Mouse (Mus musculus) forebrain, embryonic 11.5 days (tissue): ENCODE results near the gene H2al1a. TPM values are rescaled to one million over a fixed set of nuclear protein-coding genes. Genes with fewer than 3 reads are reported as not detected.
"Not testable (repeated sequence)": the region's sequence is repeated elsewhere in the genome, so short reads cannot be mapped to it uniquely, and the experiment has no call there.

Source experiments
- ATAC-seq: fragments of 200-750 bp; cut with Nextera tagmentation; replicated peaks from 2 replicates; pipeline ENCODE4 v1.8.0; 2017; ENCODE audit warnings: moderate TSS enrichment; ENCODE audit not compliant: low FRiP score
- DNase-seq: peaks from one replicate; pipeline ENCODE4 v3.0.0-alpha.2; 2017; ENCODE audit warnings: low spot score
- H3K27ac ChIP-seq: fragments of 300-500 bp; sonication (generic); 2 replicates; pipeline ENCODE4 v1.5.1; 2014; ENCODE audit warnings: low read depth, low read length
- H3K27me3 ChIP-seq: fragments of 300-500 bp; sonication (generic); 2 replicates; pipeline ENCODE4 v1.6.1; 2014; ENCODE audit warnings: mild to moderate bottlenecking, low read length, mixed read lengths; ENCODE audit not compliant: control insufficient read depth, insufficient read depth
- H3K36me3 ChIP-seq: fragments of 300-500 bp; sonication (generic); 2 replicates; pipeline ENCODE4 v1.6.1; 2014; ENCODE audit warnings: mild to moderate bottlenecking, low read length, moderate library complexity, mixed read lengths; ENCODE audit not compliant: control insufficient read depth, insufficient read depth
- H3K4me1 ChIP-seq: fragments of 300-500 bp; sonication (generic); replicated peaks from 2 replicates; pipeline ENCODE4 v1.6.1; 2014; ENCODE audit warnings: low read length, mixed read lengths; ENCODE audit not compliant: control insufficient read depth, insufficient read depth
- H3K4me2 ChIP-seq: fragments of 300-500 bp; sonication (generic); 2 replicates; pipeline ENCODE4 v1.6.1; 2014; ENCODE audit warnings: low read depth, mild to moderate bottlenecking, low read length, moderate library complexity, mixed read lengths; ENCODE audit not compliant: severe bottlenecking
- H3K4me3 ChIP-seq: fragments of 300-500 bp; sonication (generic); 2 replicates; pipeline ENCODE4 v1.5.1; 2014; ENCODE audit warnings: low read depth, low read length
- H3K9ac ChIP-seq: fragments of 300-500 bp; sonication (generic); 2 replicates; pipeline ENCODE4 v1.6.1; 2014; ENCODE audit warnings: low read length
- H3K9me3 ChIP-seq: fragments of 300-500 bp; sonication (generic); 2 replicates; pipeline ENCODE4 v1.6.1; 2016; ENCODE audit warnings: low read length, mixed read lengths; ENCODE audit not compliant: control insufficient read depth
- WGBS: fragments of 180-500 bp; shearing (Covaris S2); extraction: QIAGEN DNeasy Blood & Tissue Kit; methylation state at CpG from one replicate; pipeline ENCODE4 v1.1.7; 2014; 5-methylcytosine and 5-hydroxymethylcytosine counted together
- polyA plus RNA-seq: library from polyadenylated mRNA; unstranded; fragments of >200 nt; fragmentation: Nextera tagmentation; extraction: Ambion mirVana; gene quantifications from 2 replicates; pipeline ENCODE4 v1.2.1, GENCODE M21; 2014

Gene H2al1a
- polyA plus RNA-seq, 1 experiment from 2014 or later: not detected

- not testable (repeated sequence) for ATAC-seq, H3K27ac ChIP-seq, H3K9ac ChIP-seq, H3K36me3 ChIP-seq, H3K27me3 ChIP-seq, DNase-seq, H3K4me3 ChIP-seq, H3K4me1 ChIP-seq, H3K9me3 ChIP-seq, H3K4me2 ChIP-seq
- no CpG with 5 or more reads among the region's 6 CpGs for WGBS
These were observed 15.8 kb downstream of the H2al1a start, which contains the start of gene H2al1f for GRCm38 (mm10) chrX:11314858-11315257. H2al1f (plus strand) TSS chrX:11315158.

DNA sequence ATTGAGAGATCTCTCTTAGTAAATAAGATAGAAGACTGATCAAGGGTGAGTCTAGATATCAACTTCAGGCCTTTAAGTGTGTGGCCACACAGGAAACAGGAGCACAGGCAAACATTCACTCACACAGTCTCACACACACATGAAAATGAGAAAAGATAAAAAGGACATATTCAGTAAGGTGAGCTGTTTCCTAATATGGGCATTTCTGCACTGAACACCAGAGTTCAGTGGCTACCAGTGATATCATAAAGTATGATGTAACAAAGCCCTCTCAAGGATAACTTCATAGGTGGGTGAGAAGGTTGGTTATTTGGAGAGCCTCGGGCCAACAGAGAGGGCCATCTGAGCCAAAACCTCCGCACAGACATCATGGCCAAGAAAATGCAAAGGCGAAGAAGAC lies 18.9 kb downstream of the H2al1a start, which contains the start of gene H2al1g:
TSS of gene H2al1g (plus strand) at position 301 of the 400 bp plus-strand sequence.
- not testable (repeated sequence) for H3K27ac ChIP-seq, H3K9ac ChIP-seq, H3K4me1 ChIP-seq, H3K27me3 ChIP-seq, H3K36me3 ChIP-seq, ATAC-seq, H3K9me3 ChIP-seq, H3K4me3 ChIP-seq, DNase-seq, H3K4me2 ChIP-seq
- WGBS: no CpG with 5 or more reads among the region's 3 CpGs

DNA sequence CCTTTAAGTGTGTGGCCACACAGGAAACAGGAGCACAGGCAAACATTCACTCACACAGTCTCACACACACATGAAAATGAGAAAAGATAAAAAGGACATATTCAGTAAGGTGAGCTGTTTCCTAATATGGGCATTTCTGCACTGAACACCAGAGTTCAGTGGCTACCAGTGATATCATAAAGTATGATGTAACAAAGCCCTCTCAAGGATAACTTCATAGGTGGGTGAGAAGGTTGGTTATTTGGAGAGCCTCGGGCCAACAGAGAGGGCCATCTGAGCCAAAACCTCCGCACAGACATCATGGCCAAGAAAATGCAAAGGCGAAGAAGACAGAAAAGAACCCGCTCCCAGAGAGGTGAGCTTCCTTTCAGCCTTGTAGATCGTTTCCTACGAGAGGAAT lies 22.1 kb downstream of the H2al1a start, which contains the start of gene H2al1h:
TSS of gene H2al1h (plus strand) at position 301 of the 400 bp plus-strand sequence.
- not testable (repeated sequence) for H3K27ac ChIP-seq, H3K36me3 ChIP-seq, H3K27me3 ChIP-seq, H3K9me3 ChIP-seq, ATAC-seq, H3K4me3 ChIP-seq, H3K4me2 ChIP-seq, H3K9ac ChIP-seq, DNase-seq, H3K4me1 ChIP-seq
- WGBS: no CpG with 5 or more reads among the region's 6 CpGs

DNA sequence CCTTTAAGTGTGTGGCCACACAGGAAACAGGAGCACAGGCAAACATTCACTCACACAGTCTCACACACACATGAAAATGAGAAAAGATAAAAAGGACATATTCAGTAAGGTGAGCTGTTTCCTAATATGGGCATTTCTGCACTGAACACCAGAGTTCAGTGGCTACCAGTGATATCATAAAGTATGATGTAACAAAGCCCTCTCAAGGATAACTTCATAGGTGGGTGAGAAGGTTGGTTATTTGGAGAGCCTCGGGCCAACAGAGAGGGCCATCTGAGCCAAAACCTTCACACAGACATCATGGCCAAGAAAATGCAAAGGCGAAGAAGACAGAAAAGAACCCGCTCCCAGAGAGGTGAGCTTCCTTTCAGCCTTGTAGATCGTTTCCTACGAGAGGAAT lies 25.3 kb downstream of the H2al1a start, which contains the start of gene H2al1i:
TSS of gene H2al1i (plus strand) at position 301 of the 400 bp plus-strand sequence.
- H3K27ac ChIP-seq, H3K27me3 ChIP-seq, DNase-seq, H3K4me1 ChIP-seq, H3K36me3 ChIP-seq, H3K9me3 ChIP-seq, H3K9ac ChIP-seq, H3K4me2 ChIP-seq, H3K4me3 ChIP-seq, ATAC-seq: not testable (repeated sequence)
- 90% methylated on average over 2 of the region's 5 CpGs for WGBS

GRCm38 (mm10) chrX:11327522-11327921 lies 28.5 kb downstream of the H2al1a start, which contains the start of gene H2al1j:
H2al1j (plus strand) TSS chrX:11327822.
- not testable (repeated sequence) for H3K9me3 ChIP-seq, ATAC-seq, H3K4me2 ChIP-seq, H3K27ac ChIP-seq, H3K4me1 ChIP-seq, H3K4me3 ChIP-seq, H3K9ac ChIP-seq, H3K36me3 ChIP-seq, H3K27me3 ChIP-seq, DNase-seq
- WGBS: 88% methylated on average over 2 of the region's 2 CpGs

DNA sequence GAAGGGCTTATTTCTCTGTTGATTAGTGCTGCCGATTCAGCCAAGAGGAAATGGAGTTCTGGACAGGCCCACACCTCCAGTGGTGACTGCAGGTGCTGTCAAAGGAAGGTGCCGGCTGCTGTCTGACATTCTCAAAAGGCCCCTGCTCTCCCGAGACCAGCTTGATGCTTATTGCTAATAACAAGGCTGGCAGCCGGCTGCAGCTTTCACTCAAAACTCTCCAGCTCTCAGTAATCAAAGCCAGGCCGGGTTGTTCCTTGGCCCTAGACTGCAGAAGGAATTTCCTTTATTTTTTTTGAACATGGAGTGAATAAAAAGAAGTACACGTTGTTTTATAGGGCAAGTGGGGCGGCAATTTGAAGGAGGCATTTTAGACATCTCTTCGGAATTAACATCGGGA lies 46.7 kb downstream of the H2al1a start:
- Histone ChIP-seq H3K4me2 (no peak overlapping the region), H3K36me3 (no peaks in the 10 kb centered on the region), H3K27ac (no peak overlapping the region), H3K9ac (no peak overlapping the region), H3K4me3 (no peak overlapping the region), H3K4me1 (no peaks in the 10 kb centered on the region), H3K27me3 (no peaks in the 10 kb centered on the region), H3K9me3 (no peaks in the 10 kb centered on the region)
- ATAC-seq (no peak), DNase-seq (no peak)
- 61% methylated on average over 9 of the region's 9 CpGs for WGBS

GRCm38 (mm10) chrX:11346756-11347155 lies 47.7 kb downstream of the H2al1a start:
- Histone ChIP-seq H3K4me2 (no peak overlapping the region), H3K4me3 (no peak overlapping the region), H3K27me3 (no peaks in the 10 kb centered on the region), H3K36me3 (no peaks in the 10 kb centered on the region), H3K27ac (no peak overlapping the region), H3K9ac (no peak overlapping the region), H3K4me1 (no peaks in the 10 kb centered on the region), H3K9me3 (no peaks in the 10 kb centered on the region)
- 92% methylated on average over 3 of the region's 3 CpGs for WGBS
- ATAC-seq: no peak
- no peak for DNase-seq

Other genes with a start within 250 kb of the H2al1a start
- not detected in 2 replicates for gene H2al1b, start 3.2 kb downstream of the H2al1a start, polyA plus RNA-seq
- not detected in 2 replicates for gene H2al1c, start 6.4 kb downstream of the H2al1a start, polyA plus RNA-seq
- not detected in 2 replicates for gene H2al1d, start 9.6 kb downstream of the H2al1a start, polyA plus RNA-seq
- not detected in 2 replicates for gene H2al1e, start 12.7 kb downstream of the H2al1a start, polyA plus RNA-seq
- not detected in 2 replicates for gene H2al1f, start 15.9 kb downstream of the H2al1a start, polyA plus RNA-seq
- gene H2al1g, start 19.0 kb downstream of the H2al1a start, polyA plus RNA-seq: not detected in 2 replicates
- not detected in 2 replicates for gene H2al1h, start 22.2 kb downstream of the H2al1a start, polyA plus RNA-seq
- gene H2al1i, start 25.4 kb downstream of the H2al1a start, polyA plus RNA-seq: not detected in 2 replicates
- gene H2al1j, start 28.6 kb downstream of the H2al1a start, polyA plus RNA-seq: not detected in 2 replicates